Mouse (Mus musculus) T-helper 1 cell (primary cell): ENCODE results near the gene Nfe2l3.

Experiments used
- in situ Hi-C: fragments of 300-600 bp; cut with MboI, MseI; formaldehyde crosslinking; loops from one replicate; pipeline ENCODE4 v1.15.1; 2025; ENCODE audit warnings: high pct_unique_total_duplicates

Nfe2l3 gene

GRCm38 (mm10) chr6:51442191-51442835 lies 9.8 kb downstream of the Nfe2l3 start:
- in situ Hi-C loops = no loop called here

- in situ Hi-C loops = no loop called here
Measured at GRCm38 (mm10) chr6:51452927-51453503, 20.5 kb downstream of the Nfe2l3 start.

GRCm38 (mm10) chr6:51454949-51455348 lies 22.5 kb downstream of the Nfe2l3 start:
- in situ Hi-C loops = no loop called here

GRCm38 (mm10) chr6:51456198-51456597 lies 23.7 kb downstream of the Nfe2l3 start:
- in situ Hi-C loops = no loop called here

- in situ Hi-C loops = no loop called here
Measured at GRCm38 (mm10) chr6:51457283-51457682, 24.8 kb downstream of the Nfe2l3 start.

- in situ Hi-C loops = no loop called here
Measured at GRCm38 (mm10) chr6:51457770-51458387, 25.4 kb downstream of the Nfe2l3 start.

- in situ Hi-C loops = no loop called here
Measured at GRCm38 (mm10) chr6:51458925-51459312, 26.4 kb downstream of the Nfe2l3 start.

GRCm38 (mm10) chr6:51459313-51460020 lies 27.0 kb downstream of the Nfe2l3 start:
- in situ Hi-C loops = no loop called here

- in situ Hi-C loops = no loop called here
Measured at GRCm38 (mm10) chr6:51460021-51460360, 27.5 kb downstream of the Nfe2l3 start.

GRCm38 (mm10) chr6:51460363-51460762 lies 27.9 kb downstream of the Nfe2l3 start:
- in situ Hi-C loops = no loop called here

- in situ Hi-C loops = no loop called here
Measured at GRCm38 (mm10) chr6:51467649-51468048, 35.2 kb downstream of the Nfe2l3 start.

- in situ Hi-C loops = no loop called here
Measured at GRCm38 (mm10) chr6:51468891-51469561, 36.6 kb downstream of the Nfe2l3 start.

- in situ Hi-C loops = loop anchor here (5.0 kb wide), 1 partner anchor 47 kb away; no protein-coding TSS in a partner anchor
Measured at GRCm38 (mm10) chr6:51469715-51470310, 37.3 kb downstream of the Nfe2l3 start, which contains the start of gene Hnrnpa2b1. Hnrnpa2b1 (minus strand) TSS chr6:51469894.

GRCm38 (mm10) chr6:51470311-51471178 lies 38.1 kb downstream of the Nfe2l3 start, which contains the start of gene Cbx3:
Cbx3 (plus strand) TSS chr6:51470360.
- in situ Hi-C loops = loop anchor here (5.0 kb wide), 1 partner anchor 47 kb away; no protein-coding TSS in a partner anchor

- in situ Hi-C loops = loop anchor here (5.0 kb wide), 1 partner anchor 46 kb away; no protein-coding TSS in a partner anchor
Measured at GRCm38 (mm10) chr6:51471179-51471505, 38.7 kb downstream of the Nfe2l3 start.

GRCm38 (mm10) chr6:51471782-51472181 lies 39.3 kb downstream of the Nfe2l3 start:
- in situ Hi-C loops = loop anchor here (5.0 kb wide), 1 partner anchor 46 kb away; no protein-coding TSS in a partner anchor

- in situ Hi-C loops = loop anchor here (5.0 kb wide), 1 partner anchor 45 kb away; no protein-coding TSS in a partner anchor
Measured at GRCm38 (mm10) chr6:51472213-51472612, 39.7 kb downstream of the Nfe2l3 start.

GRCm38 (mm10) chr6:51479136-51479731 lies 46.8 kb downstream of the Nfe2l3 start:
- in situ Hi-C loops = no loop called here

GRCm38 (mm10) chr6:51481548-51481947 lies 49.1 kb downstream of the Nfe2l3 start:
- in situ Hi-C loops = no loop called here

- in situ Hi-C loops = no loop called here
Measured at GRCm38 (mm10) chr6:51483861-51484260, 51.4 kb downstream of the Nfe2l3 start.
